Mouse (Mus musculus) brain, embryonic 14.5 days (tissue): ENCODE measurements at regions not wholly inside any gene's neighbourhood (a gene's known extent, or its start where the extent isn't known, plus 50 kb on each side); places are given as distances from the start of the nearest gene placed in this dataset.
A peak's percentile ranks its signal among the peaks of the same experiment; 100 is the strongest.

Experiments
- DNase-seq: peaks from one replicate; pipeline ENCODE4 v3.0.0-alpha.2; 2011; ENCODE audit warnings: low read depth
- CTCF ChIP-seq: fragments of 200-500 bp; IDR thresholded peaks from 2 replicates; pipeline ENCODE4 v1.5.1; 2012; ENCODE audit warnings: inconsistent platforms, mild to moderate bottlenecking, moderate library complexity, borderline replicate concordance; ENCODE audit not compliant: insufficient read depth, insufficient read length; ENCODE audit errors: extremely low read depth
- POLR2A ChIP-seq: fragments of 200-500 bp; IDR thresholded peaks from 2 replicates; pipeline ENCODE4 v1.6.1; 2012; ENCODE audit warnings: mild to moderate bottlenecking, inconsistent platforms, borderline replicate concordance; ENCODE audit not compliant: poor library complexity, insufficient read depth, insufficient read length, severe bottlenecking; ENCODE audit errors: extremely low read depth

DNA sequence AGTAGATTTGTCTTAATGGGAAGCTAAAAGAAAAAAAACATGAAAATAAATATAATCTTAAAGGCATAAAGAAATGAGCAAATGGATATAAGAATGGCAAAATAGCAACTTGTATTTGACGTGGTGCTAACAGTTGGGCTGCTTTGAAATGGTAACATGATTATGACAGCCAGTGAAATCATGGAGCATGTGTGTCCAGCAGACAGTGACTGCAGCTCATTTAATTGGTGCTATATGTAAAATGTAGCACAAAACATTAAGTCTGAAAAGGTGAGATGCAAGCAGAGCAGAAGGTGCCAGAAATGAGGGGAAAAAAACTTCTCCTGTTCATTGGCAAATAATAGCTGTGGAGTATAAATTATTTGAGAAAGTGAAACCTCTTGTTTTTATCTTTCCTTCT lies 201.1 kb upstream of the Celf2 start:
- TF ChIP-seq CTCF: no peak
- no peak for TF ChIP-seq POLR2A
- peak; percentile 74 for DNase-seq

DNA sequence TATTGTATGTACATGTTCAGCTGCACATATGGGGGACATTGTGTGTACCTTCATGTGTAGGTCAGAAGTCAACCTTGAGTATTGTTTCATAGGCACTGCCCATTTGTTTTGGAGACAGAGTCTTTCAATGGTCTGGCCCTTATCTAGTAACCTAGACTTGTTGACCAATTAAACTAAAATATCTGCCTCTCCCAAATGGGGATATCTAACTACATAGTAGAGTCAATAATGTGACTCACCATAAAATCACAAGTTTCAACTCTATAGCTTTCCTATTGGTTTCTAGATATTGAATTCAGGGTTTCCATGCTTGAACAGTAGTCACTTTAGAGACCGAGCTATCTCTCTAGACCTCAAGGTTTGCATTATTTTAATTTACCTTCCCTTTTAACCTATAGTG lies 174.0 kb upstream of the Celf2 start:
- no peak for TF ChIP-seq POLR2A
- DNase-seq: no peak

DNA sequence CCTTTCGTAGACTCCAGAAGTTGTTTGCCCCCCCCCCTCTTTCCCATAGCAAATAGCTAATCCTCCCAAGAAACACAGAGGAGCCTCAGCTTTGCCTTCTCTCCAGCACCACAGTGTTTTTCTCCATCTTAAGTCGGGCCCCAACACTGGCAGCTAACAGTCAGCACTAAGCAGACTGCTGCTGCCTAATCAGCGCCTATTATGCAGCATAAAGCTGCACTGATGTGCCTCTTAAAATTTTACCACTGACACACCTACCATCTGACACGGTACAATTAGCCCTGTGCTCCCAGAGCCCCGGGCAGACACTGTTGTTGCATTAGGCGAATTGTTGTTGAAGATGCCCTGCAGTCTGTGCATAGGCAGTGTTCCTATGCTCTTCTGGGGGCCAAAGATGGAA lies 131.5 kb upstream of the Celf2 start:
- TF ChIP-seq POLR2A: no peak
- TF ChIP-seq CTCF: no peak
- peak; percentile 71 for DNase-seq

DNA sequence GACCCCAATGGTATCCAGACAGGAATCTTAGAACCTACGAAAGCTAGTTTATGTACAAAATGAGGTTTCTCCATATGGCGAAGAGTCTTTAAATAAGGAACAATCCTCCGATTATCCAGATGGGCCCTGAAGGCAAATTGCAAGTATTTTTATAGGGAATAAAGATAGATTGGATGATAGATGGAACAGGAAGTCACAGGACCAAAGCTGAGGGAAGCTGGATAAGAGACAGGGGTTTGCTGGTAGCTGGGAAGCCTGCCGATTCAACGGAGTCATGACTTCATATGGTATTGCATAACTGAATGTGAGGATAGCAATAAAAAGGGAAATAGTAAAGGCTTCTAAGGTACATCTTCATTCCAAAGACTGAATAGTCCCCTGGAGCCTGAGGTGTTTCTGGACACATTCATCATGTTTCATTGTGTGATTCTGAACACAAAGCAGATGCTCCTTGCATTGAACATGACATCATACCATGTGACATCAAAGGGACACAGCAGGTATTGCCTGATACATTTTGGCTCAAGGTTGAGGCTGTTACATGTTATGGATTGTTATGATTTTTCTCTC lies 113.4 kb upstream of the Celf2 start:
- TF ChIP-seq CTCF: no peak
- DNase-seq: no peak

DNA sequence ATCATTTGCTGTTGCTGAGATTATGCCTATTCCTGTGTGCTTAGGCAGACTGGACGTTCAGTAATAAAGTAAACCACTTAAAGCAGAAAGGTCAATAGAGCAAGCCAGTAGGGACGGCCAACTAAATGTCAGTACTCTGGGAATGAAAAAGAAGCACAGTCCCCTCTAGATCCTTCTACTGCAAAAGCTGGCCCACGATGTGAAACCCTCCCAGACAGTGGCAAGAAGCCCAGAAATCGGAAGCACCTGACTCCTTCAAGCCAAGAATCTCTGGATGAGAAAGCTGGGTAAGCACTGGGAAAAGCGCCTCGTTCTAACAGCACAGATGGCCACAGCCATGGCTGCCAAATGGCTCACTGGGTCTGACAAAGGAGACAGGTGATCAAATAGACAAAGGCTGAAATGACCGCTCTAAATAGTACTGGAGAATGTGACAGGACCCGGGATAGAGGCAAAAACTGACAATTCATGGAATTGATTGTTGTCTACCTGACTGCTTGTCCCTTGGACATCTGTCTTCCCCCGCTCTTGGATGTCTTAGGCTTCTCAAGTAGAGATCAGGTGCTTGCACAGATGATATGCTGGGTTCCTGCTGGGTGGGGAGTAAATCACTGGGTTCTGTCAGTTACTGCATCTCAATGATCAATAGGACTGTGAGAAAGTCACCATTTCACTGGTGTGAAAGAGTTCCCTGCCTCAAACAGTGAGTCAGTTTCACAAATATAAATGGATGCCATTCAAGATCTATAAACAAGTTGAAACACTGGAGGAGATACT lies 110.7 kb upstream of the Celf2 start:
- TF ChIP-seq CTCF: no peak
- TF ChIP-seq POLR2A: no peak
- DNase-seq: peak; percentile 92

DNA sequence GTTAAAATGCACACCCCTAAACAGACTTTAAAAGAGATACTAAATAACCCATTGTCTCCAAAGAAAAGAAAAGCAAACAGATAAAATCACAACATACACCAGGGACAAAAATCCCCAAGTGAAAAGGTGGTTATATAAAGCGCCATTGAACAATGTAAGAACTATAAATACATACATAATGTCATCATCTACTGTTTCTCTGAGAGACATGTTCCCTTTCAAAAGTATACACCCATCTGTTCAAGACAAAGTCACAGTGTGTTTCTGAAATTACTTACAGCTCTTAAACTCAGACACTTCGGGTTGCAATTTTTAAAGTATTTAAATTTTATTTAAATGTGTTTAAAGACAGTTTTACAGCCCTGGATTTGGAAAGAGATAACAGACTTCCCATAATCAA lies 68.8 kb upstream of the Celf2 start:
- TF ChIP-seq POLR2A (no peak), CTCF (no peak)
- DNase-seq: no peak
